Mouse (Mus musculus): Measurements from ENCODE around the gene Bco2. TPM values are rescaled to one million over a fixed set of nuclear protein-coding genes. Genes with fewer than 3 reads are reported as not detected.
A peak's percentile ranks its signal among the peaks of the same experiment; 100 is the strongest.

Gene Bco2
- total RNA-seq, 2 experiments from 2014 or later = 0.14 to 0.27 TPM

GRCm38 (mm10) chr9:50561145-50561917 is 6.3 kb upstream of the Bco2 start, which contains the start of gene Tex12:
Gene Tex12, minus strand, starts transcription at chr9:50561325.
- DNase-seq = no peak

- DNase-seq = no peak
These were observed 514 bp downstream of the Bco2 start, which contains the start of gene Il18 for GRCm38 (mm10) chr9:50554241-50555093. Gene Il18, plus strand, starts transcription at chr9:50554827.

DNA sequence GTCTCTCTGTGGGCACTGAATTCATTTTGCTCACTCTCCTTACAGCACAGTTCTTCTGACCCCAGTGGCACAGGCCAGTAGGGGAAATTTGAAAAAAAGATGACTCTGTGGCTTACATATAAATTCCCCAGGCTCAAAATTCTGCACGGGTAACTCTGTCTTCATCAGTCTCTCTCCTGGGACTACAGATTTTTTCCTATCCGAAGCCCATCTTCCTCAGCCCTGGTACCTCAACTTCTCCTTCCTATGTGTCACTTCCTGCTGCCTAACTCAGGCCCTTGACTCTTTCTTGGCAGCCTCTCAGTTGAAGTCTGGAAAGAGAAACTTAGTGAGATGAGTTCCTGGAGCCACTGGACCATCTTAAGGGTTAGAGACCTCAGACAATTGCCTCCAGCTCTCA is 1.4 kb downstream of the Bco2 start:
- DNase-seq = no peak

DNA sequence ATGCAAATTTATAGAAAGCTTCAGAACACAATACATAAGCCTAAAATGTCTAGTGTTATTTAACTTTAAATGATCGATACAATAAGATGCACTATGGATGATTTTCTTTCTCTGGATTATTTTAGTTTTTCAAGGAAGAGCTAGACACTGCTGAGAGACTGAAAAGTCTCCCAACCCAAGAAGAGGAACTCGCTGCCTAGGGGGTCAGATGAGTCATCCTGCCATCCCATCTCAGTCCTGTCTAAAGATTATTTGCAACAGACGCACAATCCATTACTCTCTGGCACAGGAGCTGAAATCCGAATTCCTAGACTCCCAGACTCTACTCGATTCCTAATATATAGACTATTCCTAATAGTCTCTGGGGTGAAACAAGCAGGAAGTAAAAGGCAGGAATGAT is 2.8 kb downstream of the Bco2 start:
- no peak for DNase-seq

DNA sequence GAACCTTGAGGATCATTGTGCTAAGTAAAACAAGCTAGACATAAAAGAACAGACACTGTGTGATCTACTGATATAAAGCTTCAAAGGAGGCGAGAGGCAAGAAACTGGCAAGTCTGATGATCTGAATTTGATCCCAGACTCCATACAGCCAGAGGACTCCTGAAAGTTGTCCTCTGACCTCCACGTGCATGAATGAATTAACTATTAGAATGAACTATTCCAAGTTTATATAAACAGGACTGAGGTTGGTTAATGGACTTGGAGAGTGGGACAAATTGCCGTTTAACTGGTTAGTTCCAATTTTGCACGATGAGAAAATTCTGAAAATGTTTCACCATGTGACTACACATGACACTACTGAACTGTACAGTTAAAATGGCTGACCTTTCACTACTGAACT is 6.0 kb downstream of the Bco2 start:
- no peak for DNase-seq

- DNase-seq = no peak
These were observed 7.0 kb downstream of the Bco2 start for GRCm38 (mm10) chr9:50547859-50548478.

DNA sequence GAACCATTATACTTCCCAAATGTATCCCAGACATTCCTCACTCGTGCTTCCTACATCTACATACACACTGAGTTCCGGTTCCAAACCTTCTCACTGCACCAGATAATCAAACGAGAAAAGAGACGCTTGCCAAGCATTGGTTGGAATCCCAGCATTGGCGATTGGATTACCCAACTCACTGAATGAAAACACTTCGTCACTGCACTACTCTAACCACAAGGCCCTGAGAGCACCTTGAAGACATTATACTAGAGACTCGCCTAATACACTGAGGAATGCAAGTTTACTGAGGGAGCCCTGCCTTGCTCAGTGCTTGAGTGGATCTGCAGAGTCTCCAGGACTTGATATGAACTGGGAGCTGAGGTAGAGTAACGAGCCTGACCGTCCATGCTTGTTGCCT is 12.6 kb downstream of the Bco2 start:
- DNase-seq = no peak

GRCm38 (mm10) chr9:50540170-50540569 is 14.8 kb downstream of the Bco2 start:
- DNase-seq = no peak

- DNase-seq = no peak
These were observed 17.7 kb downstream of the Bco2 start for GRCm38 (mm10) chr9:50537295-50537694.

DNA sequence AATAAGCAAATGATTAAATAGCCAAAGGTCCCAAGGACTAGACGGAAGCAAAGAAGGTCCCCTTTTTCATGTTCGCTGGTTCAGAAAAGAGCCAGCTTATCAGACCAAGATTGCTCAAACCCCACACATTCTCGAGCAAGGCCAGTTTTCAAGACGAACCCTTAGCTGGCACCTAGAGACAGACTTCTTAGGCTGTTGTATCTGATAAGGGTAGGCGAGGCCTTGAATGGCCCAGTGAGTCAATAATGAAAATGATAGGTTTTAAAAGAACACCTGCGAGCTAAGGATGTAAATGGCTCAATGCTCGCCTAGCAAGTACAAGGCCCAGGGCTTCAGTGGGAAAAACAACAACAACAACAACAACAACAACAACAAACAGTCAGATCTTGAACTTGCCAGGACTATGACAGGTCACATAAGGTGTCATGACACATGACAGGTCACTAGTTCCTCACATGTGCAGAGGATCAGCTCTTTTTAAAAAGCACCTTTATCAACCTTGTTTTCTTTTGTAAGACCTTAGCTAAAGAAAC is 18.3 kb downstream of the Bco2 start:
- DNase-seq = no peak

DNA sequence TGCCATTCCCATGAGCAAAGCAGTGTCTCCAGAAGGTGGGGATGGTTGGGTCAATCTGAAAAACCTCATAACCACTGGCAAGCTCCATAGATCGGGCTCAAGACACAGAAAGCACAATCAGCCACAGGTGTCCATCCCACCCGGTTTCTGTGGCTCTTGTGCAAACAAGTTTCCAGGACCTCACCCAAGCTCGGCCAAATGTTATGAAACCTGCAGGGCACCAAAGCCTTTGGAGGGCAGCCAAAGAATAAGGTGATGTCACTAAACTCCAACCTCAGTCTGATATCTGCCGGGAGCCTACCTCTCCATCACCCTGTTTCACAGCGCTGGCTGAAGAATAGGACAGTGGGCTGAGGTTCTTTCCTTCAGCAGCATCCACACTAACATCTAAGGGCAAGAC is 19.1 kb downstream of the Bco2 start:
- DNase-seq = no peak

GRCm38 (mm10) chr9:50533791-50534190 is 21.2 kb downstream of the Bco2 start:
- no peak for DNase-seq

- no peak for DNase-seq
These were observed 21.7 kb downstream of the Bco2 start for GRCm38 (mm10) chr9:50533328-50533727.

- DNase-seq = no peak
These were observed 24.1 kb downstream of the Bco2 start for GRCm38 (mm10) chr9:50530890-50531289.

DNA sequence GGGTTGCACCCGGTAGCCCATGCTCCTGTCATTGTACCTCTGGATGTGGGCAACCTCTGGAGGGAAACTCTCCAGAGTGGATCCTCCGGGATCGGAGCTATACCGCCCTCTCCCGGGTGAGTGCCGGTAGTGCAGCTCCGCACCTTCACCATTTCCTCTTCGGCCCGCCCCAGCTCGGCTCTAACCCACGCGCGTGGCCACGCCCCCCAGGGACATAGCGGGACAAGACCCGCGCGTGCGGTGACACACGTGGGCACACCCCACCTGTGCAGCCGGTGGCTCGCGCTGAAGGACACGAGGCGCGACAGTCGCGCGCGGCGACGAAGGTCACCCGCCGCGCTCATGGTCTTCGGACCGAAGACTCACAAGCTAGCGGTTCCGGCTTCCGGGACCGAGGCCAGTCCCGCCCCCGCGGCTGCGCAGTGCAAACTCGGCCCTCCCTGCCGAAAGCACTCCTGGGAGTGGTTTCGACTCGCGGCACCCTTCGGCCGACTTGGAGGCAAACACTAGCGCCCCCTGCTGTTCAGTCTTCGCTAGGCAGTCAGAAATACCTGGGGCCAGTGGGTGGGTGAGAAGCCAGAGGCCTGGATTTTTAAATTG is 26.6 kb downstream of the Bco2 start, which contains the start of gene Pts:
Gene Pts, minus strand, starts transcription at position 432 of the 600 bp plus-strand sequence.
- peak; percentile 99 for DNase-seq

DNA sequence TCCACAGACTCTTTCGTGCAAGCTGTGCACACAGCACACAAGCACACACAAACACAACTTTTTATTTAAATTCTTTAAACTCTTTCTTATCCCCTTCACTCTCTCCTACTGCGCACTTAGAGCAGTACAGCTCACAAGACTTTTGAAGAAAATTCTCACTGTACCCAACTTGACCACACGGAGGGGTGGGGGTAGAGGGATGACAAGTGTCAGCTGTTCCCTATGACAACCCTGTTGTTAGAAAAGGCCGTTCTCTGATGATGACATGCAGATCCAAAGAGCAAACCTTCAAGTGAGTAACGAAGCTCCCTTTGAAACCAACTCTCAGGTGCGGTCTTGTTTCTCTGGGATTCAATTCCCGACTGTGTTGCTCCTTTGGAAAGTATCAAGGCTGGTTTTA is 27.1 kb downstream of the Bco2 start:
- DNase-seq = no peak

- DNase-seq = no peak
These were observed 29.4 kb downstream of the Bco2 start for GRCm38 (mm10) chr9:50525585-50525984.

DNA sequence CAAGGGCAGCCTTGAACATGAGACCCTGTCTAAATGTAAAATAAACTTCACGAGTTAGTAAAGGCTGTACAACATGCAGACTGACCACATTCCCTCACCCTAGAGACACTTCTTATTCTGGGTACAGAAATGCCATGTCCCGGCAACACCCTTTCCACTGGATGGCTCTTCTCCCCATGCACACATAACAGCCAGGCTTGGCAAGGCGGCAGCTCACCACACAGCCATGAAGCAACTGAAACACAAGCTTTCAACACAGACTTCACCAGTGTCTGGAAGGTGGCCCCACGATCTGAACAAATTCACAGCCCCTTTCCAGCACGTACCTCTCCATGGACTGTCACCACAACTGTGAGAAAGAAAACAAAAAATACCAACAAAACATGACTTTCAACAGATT is 30.0 kb downstream of the Bco2 start:
- no peak for DNase-seq

DNA sequence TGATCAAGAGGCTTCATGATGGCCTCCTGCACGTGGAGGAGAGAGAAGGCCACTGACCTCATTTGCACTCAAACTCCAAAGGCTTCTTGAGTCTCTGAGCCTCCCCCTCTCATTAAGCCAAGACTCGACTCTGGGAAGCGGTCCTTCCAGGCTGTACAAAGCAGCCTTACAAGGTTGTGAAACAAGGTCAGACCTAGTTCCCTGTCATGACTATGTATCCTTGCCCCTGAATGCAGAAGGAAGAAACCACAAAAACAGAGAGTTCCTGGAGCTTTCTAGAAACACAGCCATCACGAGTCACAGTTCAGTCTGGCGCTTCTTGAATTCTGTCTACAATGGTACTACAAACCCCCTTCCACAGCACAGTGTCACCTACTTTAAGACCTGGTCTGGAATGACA is 32.4 kb downstream of the Bco2 start:
- no peak for DNase-seq

DNA sequence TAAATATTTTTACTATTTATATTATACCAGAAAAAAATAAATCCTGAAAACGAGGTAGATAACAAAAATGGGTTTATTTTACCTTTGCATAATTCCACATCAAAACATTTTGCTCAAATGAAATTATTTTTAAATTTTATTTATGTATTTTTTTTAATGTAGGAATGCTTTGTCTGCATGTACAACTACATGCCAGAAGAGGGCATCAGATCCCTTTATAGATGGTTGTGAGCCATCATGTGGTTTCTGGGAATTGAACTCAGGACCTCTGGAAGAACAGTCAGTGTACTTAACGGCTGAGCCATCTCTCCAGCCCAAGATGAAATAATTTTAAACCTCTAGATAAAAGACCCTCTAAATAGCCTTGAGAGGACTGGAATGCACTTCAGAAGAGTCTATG is 33.4 kb downstream of the Bco2 start:
- DNase-seq = no peak

DNA sequence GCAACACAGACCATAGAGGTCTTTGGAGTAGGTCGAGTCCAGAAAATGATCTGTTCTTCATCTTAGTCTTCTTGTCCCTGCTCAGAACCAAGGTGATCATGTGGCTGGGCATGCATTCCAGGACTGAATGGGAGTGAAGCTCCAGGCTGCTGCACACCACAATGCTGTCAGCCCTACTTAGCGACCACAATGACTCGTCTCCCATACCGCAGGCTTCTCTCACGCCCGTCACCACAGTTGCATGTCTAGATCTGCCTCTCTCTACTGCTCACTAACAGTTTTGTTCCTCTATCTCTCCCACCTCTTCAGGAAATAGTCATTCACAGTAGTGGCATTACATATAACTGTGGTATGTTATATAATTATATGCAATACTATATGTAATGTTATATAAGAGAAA is 34.2 kb downstream of the Bco2 start:
- no peak for DNase-seq

DNA sequence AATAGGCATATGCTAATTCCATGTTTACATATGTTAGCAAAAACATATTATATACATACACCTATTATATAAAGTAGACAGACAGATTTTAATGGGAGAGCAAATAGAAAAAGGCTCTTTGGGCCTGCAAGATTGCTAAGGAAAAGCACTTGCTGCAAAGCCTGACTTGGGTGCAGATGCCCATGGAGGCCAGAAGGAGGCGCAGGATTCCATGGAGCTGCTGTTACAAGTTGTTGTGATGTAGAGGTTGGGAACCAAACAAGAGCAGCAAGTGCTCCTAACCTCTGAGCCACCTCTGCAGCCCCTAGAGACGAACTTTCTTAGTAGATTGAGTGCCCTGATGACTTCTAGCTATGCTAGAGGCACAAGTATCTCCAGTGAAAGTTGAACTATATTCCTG is 36.2 kb downstream of the Bco2 start:
- no peak for DNase-seq
